Mouse (Mus musculus): ENCODE data around the gene Bckdhb. TPM values are rescaled to one million over a fixed set of nuclear protein-coding genes. Genes with fewer than 3 reads are reported as not detected.
"Not testable (repeated sequence)": the region's sequence is repeated elsewhere in the genome, so short reads cannot be mapped to it uniquely, and the experiment has no call there.

The Bckdhb gene
- polyA plus RNA-seq, 1 experiment from 2014 or later = 38.8 TPM

- 89% methylated on average over 9 of the region's 9 CpGs for WGBS
Observed at GRCm38 (mm10) chr9:83967439-83968050, 42.6 kb downstream of the Bckdhb start.

GRCm38 (mm10) chr9:83969326-83969725 is 44.4 kb downstream of the Bckdhb start:
- H3K27ac ChIP-seq (replicated peaks) = no peak overlapping the region
- no peak overlapping the region for H3K4me2 ChIP-seq (replicated peaks)
- H3K27me3 ChIP-seq = no peaks in the 10 kb centered on the region
- H3K36me3 ChIP-seq = no peaks in the 10 kb centered on the region
- no peak for ATAC-seq (ENCODE audit: insufficient number of reproducible peaks, low FRiP score, low TSS enrichment, low read depth)
- H3K4me3 ChIP-seq (replicated peaks) = no peak overlapping the region
- H3K9me3 ChIP-seq (replicated peaks) = no peaks in the 10 kb centered on the region
- WGBS = 81% methylated on average over 7 of the region's 7 CpGs
- no peaks in the 10 kb centered on the region for H3K4me1 ChIP-seq
- H3K9ac ChIP-seq = no peak overlapping the region

More at GRCm38 (mm10) chr9:83967439-83968050, 42.6 kb downstream of the Bckdhb start:
- Histone ChIP-seq H3K9ac (no peak overlapping the region), H3K27ac (replicated peaks) (no peak overlapping the region), H3K36me3 (no peaks in the 10 kb centered on the region), H3K9me3 (replicated peaks) (no peaks in the 10 kb centered on the region), H3K4me1 (peaks cover 3% of the 10 kb centered on the region), H3K4me2 (replicated peaks) (no peak overlapping the region), H3K27me3 (no peaks in the 10 kb centered on the region), H3K4me3 (replicated peaks) (no peak overlapping the region)
- ATAC-seq (ENCODE audit: insufficient number of reproducible peaks, low FRiP score, low TSS enrichment, low read depth) = no peak

GRCm38 (mm10) chr9:83973467-83973866 is 48.5 kb downstream of the Bckdhb start:
- Histone ChIP-seq H3K9me3 (replicated peaks) (no peaks in the 10 kb centered on the region), H3K4me1 (no peaks in the 10 kb centered on the region), H3K27me3 (no peaks in the 10 kb centered on the region), H3K9ac (no peak overlapping the region), H3K36me3 (no peaks in the 10 kb centered on the region), H3K4me3 (replicated peaks) (no peak overlapping the region), H3K4me2 (replicated peaks) (no peak overlapping the region), H3K27ac (replicated peaks) (no peak overlapping the region)
- no peak for ATAC-seq (ENCODE audit: insufficient number of reproducible peaks, low FRiP score, low TSS enrichment, low read depth)
- WGBS = 87% methylated on average over 2 of the region's 2 CpGs

GRCm38 (mm10) chr9:83975811-83976210 is 50.9 kb downstream of the Bckdhb start:
- Histone ChIP-seq H3K9ac (no peak overlapping the region), H3K36me3 (no peaks in the 10 kb centered on the region), H3K4me1 (no peaks in the 10 kb centered on the region), H3K9me3 (replicated peaks) (no peaks in the 10 kb centered on the region), H3K4me3 (replicated peaks) (no peak overlapping the region), H3K4me2 (replicated peaks) (no peak overlapping the region), H3K27ac (replicated peaks) (no peak overlapping the region), H3K27me3 (no peaks in the 10 kb centered on the region)
- 84% methylated on average over 2 of the region's 2 CpGs for WGBS
- no peak for ATAC-seq (ENCODE audit: insufficient number of reproducible peaks, low FRiP score, low TSS enrichment, low read depth)

GRCm38 (mm10) chr9:83981234-83981633 is 56.3 kb downstream of the Bckdhb start:
- 51% methylated on average over 7 of the region's 7 CpGs for WGBS
- no peak overlapping the region for H3K27ac ChIP-seq (replicated peaks)
- H3K9me3 ChIP-seq (replicated peaks) = no peaks in the 10 kb centered on the region
- no peak overlapping the region for H3K9ac ChIP-seq
- no peaks in the 10 kb centered on the region for H3K4me1 ChIP-seq
- H3K36me3 ChIP-seq = no peaks in the 10 kb centered on the region
- no peak for ATAC-seq (ENCODE audit: insufficient number of reproducible peaks, low FRiP score, low TSS enrichment, low read depth)
- no peaks in the 10 kb centered on the region for H3K27me3 ChIP-seq
- no peak overlapping the region for H3K4me3 ChIP-seq (replicated peaks)
- H3K4me2 ChIP-seq (replicated peaks) = no peak overlapping the region

- Histone ChIP-seq H3K9me3 (replicated peaks) (no peaks in the 10 kb centered on the region), H3K4me3 (replicated peaks) (no peak overlapping the region), H3K4me2 (replicated peaks) (no peak overlapping the region), H3K4me1 (no peaks in the 10 kb centered on the region), H3K9ac (no peak overlapping the region), H3K27ac (replicated peaks) (no peak overlapping the region), H3K27me3 (no peaks in the 10 kb centered on the region), H3K36me3 (peaks cover 7% of the 10 kb centered on the region; the same call in 1 of the 2 replicates)
- no peak for ATAC-seq (ENCODE audit: insufficient number of reproducible peaks, low FRiP score, low TSS enrichment, low read depth)
- 75% methylated on average over 2 of the region's 2 CpGs for WGBS
Observed at GRCm38 (mm10) chr9:84008961-84009360, 84.0 kb downstream of the Bckdhb start.

- H3K4me1 ChIP-seq = no peaks in the 10 kb centered on the region
- H3K36me3 ChIP-seq = no peaks in the 10 kb centered on the region
- no peak overlapping the region for H3K9ac ChIP-seq
- no peak overlapping the region for H3K4me2 ChIP-seq (replicated peaks)
- ATAC-seq (ENCODE audit: insufficient number of reproducible peaks, low FRiP score, low TSS enrichment, low read depth) = no peak
- no peaks in the 10 kb centered on the region for H3K27me3 ChIP-seq
- H3K27ac ChIP-seq (replicated peaks) = no peak overlapping the region
- H3K9me3 ChIP-seq (replicated peaks) = no peaks in the 10 kb centered on the region
- no peak overlapping the region for H3K4me3 ChIP-seq (replicated peaks)
Observed at GRCm38 (mm10) chr9:84011146-84011545, 86.2 kb downstream of the Bckdhb start.

GRCm38 (mm10) chr9:84018141-84018540 is 93.2 kb downstream of the Bckdhb start:
- not testable (repeated sequence) for H3K27ac ChIP-seq (replicated peaks); H3K4me2 ChIP-seq (replicated peaks); ATAC-seq (ENCODE audit: insufficient number of reproducible peaks, low FRiP score, low TSS enrichment, low read depth); H3K36me3 ChIP-seq; H3K4me3 ChIP-seq (replicated peaks); H3K27me3 ChIP-seq; H3K9me3 ChIP-seq (replicated peaks); H3K4me1 ChIP-seq; H3K9ac ChIP-seq
- 89% methylated on average over 8 of the region's 8 CpGs for WGBS

- 61% methylated on average over 2 of the region's 2 CpGs for WGBS
- no peaks in the 10 kb centered on the region for H3K27me3 ChIP-seq
- no peak overlapping the region for H3K9ac ChIP-seq
- H3K4me2 ChIP-seq (replicated peaks) = no peak overlapping the region
- H3K27ac ChIP-seq (replicated peaks) = no peak overlapping the region
- H3K4me1 ChIP-seq = no peaks in the 10 kb centered on the region
- H3K36me3 ChIP-seq = no peaks in the 10 kb centered on the region
- no peak for ATAC-seq (ENCODE audit: insufficient number of reproducible peaks, low FRiP score, low TSS enrichment, low read depth)
- no peaks in the 10 kb centered on the region for H3K9me3 ChIP-seq (replicated peaks)
- H3K4me3 ChIP-seq (replicated peaks) = no peak overlapping the region
Observed at GRCm38 (mm10) chr9:84019627-84020026, 94.7 kb downstream of the Bckdhb start.

- Histone ChIP-seq H3K4me2 (replicated peaks) (no peak overlapping the region), H3K9me3 (replicated peaks) (no peaks in the 10 kb centered on the region), H3K4me1 (no peaks in the 10 kb centered on the region), H3K9ac (no peak overlapping the region), H3K4me3 (replicated peaks) (no peak overlapping the region), H3K27ac (replicated peaks) (no peak overlapping the region), H3K27me3 (no peaks in the 10 kb centered on the region), H3K36me3 (no peaks in the 10 kb centered on the region)
- WGBS = 70% methylated on average over 6 of the region's 6 CpGs
- ATAC-seq (ENCODE audit: insufficient number of reproducible peaks, low FRiP score, low TSS enrichment, low read depth) = no peak
Observed at GRCm38 (mm10) chr9:84021189-84021588, 96.2 kb downstream of the Bckdhb start.

GRCm38 (mm10) chr9:84028120-84028519 is 103.2 kb downstream of the Bckdhb start:
- Histone ChIP-seq H3K4me2 (replicated peaks) (no peak overlapping the region), H3K36me3 (no peaks in the 10 kb centered on the region), H3K27me3 (no peaks in the 10 kb centered on the region), H3K9me3 (replicated peaks) (no peaks in the 10 kb centered on the region), H3K4me3 (replicated peaks) (no peak overlapping the region), H3K4me1 (peaks cover 7% of the 10 kb centered on the region), H3K27ac (replicated peaks) (no peak overlapping the region), H3K9ac (no peak overlapping the region)
- no peak for ATAC-seq (ENCODE audit: insufficient number of reproducible peaks, low FRiP score, low TSS enrichment, low read depth)
- WGBS = 67% methylated on average over 2 of the region's 2 CpGs

GRCm38 (mm10) chr9:84030691-84031290 is 105.8 kb downstream of the Bckdhb start:
- 46% methylated on average over 6 of the region's 6 CpGs for WGBS
- H3K9me3 ChIP-seq (replicated peaks) = no peaks in the 10 kb centered on the region
- no peak overlapping the region for H3K4me2 ChIP-seq (replicated peaks)
- no peak overlapping the region for H3K9ac ChIP-seq
- no peaks in the 10 kb centered on the region for H3K27me3 ChIP-seq
- no peaks in the 10 kb centered on the region for H3K36me3 ChIP-seq
- ATAC-seq (ENCODE audit: insufficient number of reproducible peaks, low FRiP score, low TSS enrichment, low read depth) = no peak
- no peak overlapping the region for H3K27ac ChIP-seq (replicated peaks)
- H3K4me3 ChIP-seq (replicated peaks) = no peak overlapping the region
- H3K4me1 ChIP-seq = peaks cover 17% of the 10 kb centered on the region

Measured in embryonic facial prominence, embryonic 15.5 days (tissue).